Mouse (Mus musculus): ENCODE measurements at regions not wholly inside any gene's neighbourhood (a gene's known extent, or its start where the extent isn't known, plus 50 kb on each side); places are given as distances from the start of the nearest gene placed in this dataset.

DNA sequence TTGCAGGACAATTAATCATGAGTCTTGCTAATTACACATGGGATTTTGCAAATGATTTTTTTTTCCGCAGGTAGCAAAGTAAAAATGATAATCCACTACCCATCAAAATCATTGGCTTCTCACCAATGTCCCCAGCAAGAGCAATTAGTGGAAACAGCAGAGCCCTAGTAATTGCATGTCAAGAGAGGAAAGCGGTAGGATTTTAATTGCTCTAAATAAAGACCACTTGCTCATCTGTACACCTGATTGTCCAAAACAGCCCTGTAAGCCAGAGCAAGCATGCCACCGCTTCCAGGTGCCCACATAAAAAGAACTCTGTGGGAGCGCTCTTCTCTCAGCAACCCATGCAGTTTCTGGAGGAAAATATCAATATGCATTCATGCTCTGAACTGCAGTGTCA is 306.5 kb upstream of the Hnrnpa3 start:
- Histone ChIP-seq H3K4me3 (ENCODE audit: low read depth, low read length) (no peak overlapping the region), H3K27me3 (ENCODE audit: control insufficient read depth, insufficient read depth, low read length) (no peaks in the 10 kb centered on the region), H3K4me1 (ENCODE audit: control insufficient read depth, insufficient read depth, insufficient read length, low read length) (no peaks in the 10 kb centered on the region), H3K36me3 (ENCODE audit: control insufficient read depth, insufficient read depth, low read length) (no peaks in the 10 kb centered on the region), H3K27ac (ENCODE audit: insufficient read depth, low read depth, low read length) (no peak overlapping the region)
- 93% methylated on average over 4 of the region's 4 CpGs for whole genome bisulfite sequencing
- TF ChIP-seq CTCF (IDR thresholded peaks at IDR 0.05; ENCODE audit: extremely low read depth, insufficient read length, insufficient replicate concordance, low read depth, low read length) = no peak
- TF ChIP-seq POLR2A (IDR thresholded peaks at IDR 0.05; ENCODE audit: low read depth, low read length) = no peak

- H3K27me3 ChIP-seq (ENCODE audit: control insufficient read depth, insufficient read depth, low read length) = no peaks in the 10 kb centered on the region
- TF ChIP-seq CTCF (IDR thresholded peaks at IDR 0.05; ENCODE audit: extremely low read depth, insufficient read length, insufficient replicate concordance, low read depth, low read length) (no peak), POLR2A (IDR thresholded peaks at IDR 0.05; ENCODE audit: low read depth, low read length) (no peak)
- no peak overlapping the region for H3K4me3 ChIP-seq (ENCODE audit: low read depth, low read length)
- no peaks in the 10 kb centered on the region for H3K4me1 ChIP-seq (ENCODE audit: control insufficient read depth, insufficient read depth, insufficient read length, low read length)
- H3K27ac ChIP-seq (ENCODE audit: insufficient read depth, low read depth, low read length) = no peak overlapping the region
- 67% methylated on average over 8 of the region's 8 CpGs for WGBS
- no peaks in the 10 kb centered on the region for H3K36me3 ChIP-seq (ENCODE audit: control insufficient read depth, insufficient read depth, low read length)
Measured at GRCm38 (mm10) chr2:75356691-75357375, 302.2 kb upstream of the Hnrnpa3 start.

GRCm38 (mm10) chr2:75357516-75357915 is 301.5 kb upstream of the Hnrnpa3 start:
- Histone ChIP-seq H3K4me3 (ENCODE audit: low read depth, low read length) (no peak overlapping the region), H3K36me3 (ENCODE audit: control insufficient read depth, insufficient read depth, low read length) (no peaks in the 10 kb centered on the region), H3K27ac (ENCODE audit: insufficient read depth, low read depth, low read length) (no peak overlapping the region), H3K27me3 (ENCODE audit: control insufficient read depth, insufficient read depth, low read length) (no peaks in the 10 kb centered on the region), H3K4me1 (ENCODE audit: control insufficient read depth, insufficient read depth, insufficient read length, low read length) (no peaks in the 10 kb centered on the region)
- TF ChIP-seq CTCF (IDR thresholded peaks at IDR 0.05; ENCODE audit: extremely low read depth, insufficient read length, insufficient replicate concordance, low read depth, low read length) (no peak), POLR2A (IDR thresholded peaks at IDR 0.05; ENCODE audit: low read depth, low read length) (no peak)
- WGBS = 70% methylated on average over 2 of the region's 2 CpGs

DNA sequence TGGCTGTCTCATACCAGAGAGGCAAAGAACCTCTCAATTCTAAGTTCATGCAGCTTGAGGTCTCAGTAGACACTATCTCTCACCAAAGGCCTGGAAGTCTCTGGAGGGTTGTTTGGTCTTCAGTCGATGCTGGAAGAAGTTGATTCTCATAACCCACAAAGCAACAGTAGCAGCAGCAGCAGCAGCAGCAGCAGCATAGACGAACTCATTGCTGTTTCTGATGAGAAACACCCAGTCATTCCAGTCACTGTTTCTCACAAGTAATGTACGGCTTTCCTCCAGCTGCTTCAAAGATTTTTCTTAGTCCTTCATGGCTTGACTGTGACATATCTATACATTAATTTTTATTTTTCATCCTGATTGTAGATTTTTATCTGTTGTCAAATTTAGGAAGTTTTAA is 298.1 kb upstream of the Hnrnpa3 start:
- WGBS = 75% methylated on average over 3 of the region's 3 CpGs
- no peaks in the 10 kb centered on the region for H3K36me3 ChIP-seq (ENCODE audit: control insufficient read depth, insufficient read depth, low read length)
- H3K27me3 ChIP-seq (ENCODE audit: control insufficient read depth, insufficient read depth, low read length) = no peaks in the 10 kb centered on the region
- no peak overlapping the region for H3K4me3 ChIP-seq (ENCODE audit: low read depth, low read length)
- TF ChIP-seq POLR2A (IDR thresholded peaks at IDR 0.05; ENCODE audit: low read depth, low read length) = no peak
- TF ChIP-seq CTCF (IDR thresholded peaks at IDR 0.05; ENCODE audit: extremely low read depth, insufficient read length, insufficient replicate concordance, low read depth, low read length) = no peak
- no peaks in the 10 kb centered on the region for H3K4me1 ChIP-seq (ENCODE audit: control insufficient read depth, insufficient read depth, insufficient read length, low read length)
- no peak overlapping the region for H3K27ac ChIP-seq (ENCODE audit: insufficient read depth, low read depth, low read length)

- no peaks in the 10 kb centered on the region for H3K36me3 ChIP-seq (ENCODE audit: control insufficient read depth, insufficient read depth, low read length)
- H3K27ac ChIP-seq (ENCODE audit: insufficient read depth, low read depth, low read length) = no peak overlapping the region
- H3K27me3 ChIP-seq (ENCODE audit: control insufficient read depth, insufficient read depth, low read length) = no peaks in the 10 kb centered on the region
- H3K4me3 ChIP-seq (ENCODE audit: low read depth, low read length) = no peak overlapping the region
- 79% methylated on average over 5 of the region's 5 CpGs for WGBS
- no peaks in the 10 kb centered on the region for H3K4me1 ChIP-seq (ENCODE audit: control insufficient read depth, insufficient read depth, insufficient read length, low read length)
- TF ChIP-seq CTCF (IDR thresholded peaks at IDR 0.05; ENCODE audit: extremely low read depth, insufficient read length, insufficient replicate concordance, low read depth, low read length) = no peak
Measured at GRCm38 (mm10) chr2:75376666-75377065, 282.4 kb upstream of the Hnrnpa3 start.

GRCm38 (mm10) chr2:75385551-75386263 is 273.4 kb upstream of the Hnrnpa3 start:
- H3K27ac ChIP-seq (ENCODE audit: insufficient read depth, low read depth, low read length) = no peak overlapping the region
- 61% methylated on average over 7 of the region's 7 CpGs for WGBS
- no peaks in the 10 kb centered on the region for H3K27me3 ChIP-seq (ENCODE audit: control insufficient read depth, insufficient read depth, low read length)
- H3K36me3 ChIP-seq (ENCODE audit: control insufficient read depth, insufficient read depth, low read length) = no peaks in the 10 kb centered on the region
- no peaks in the 10 kb centered on the region for H3K4me1 ChIP-seq (ENCODE audit: control insufficient read depth, insufficient read depth, insufficient read length, low read length)
- TF ChIP-seq POLR2A (IDR thresholded peaks at IDR 0.05; ENCODE audit: low read depth, low read length) = no peak
- no peak for TF ChIP-seq CTCF (IDR thresholded peaks at IDR 0.05; ENCODE audit: extremely low read depth, insufficient read length, insufficient replicate concordance, low read depth, low read length)
- H3K4me3 ChIP-seq (ENCODE audit: low read depth, low read length) = no peak overlapping the region

GRCm38 (mm10) chr2:75386636-75387035 is 272.4 kb upstream of the Hnrnpa3 start:
- no peaks in the 10 kb centered on the region for H3K27me3 ChIP-seq (ENCODE audit: control insufficient read depth, insufficient read depth, low read length)
- H3K4me1 ChIP-seq (ENCODE audit: control insufficient read depth, insufficient read depth, insufficient read length, low read length) = no peaks in the 10 kb centered on the region
- TF ChIP-seq CTCF (IDR thresholded peaks at IDR 0.05; ENCODE audit: extremely low read depth, insufficient read length, insufficient replicate concordance, low read depth, low read length) (no peak), POLR2A (IDR thresholded peaks at IDR 0.05; ENCODE audit: low read depth, low read length) (no peak)
- H3K4me3 ChIP-seq (ENCODE audit: low read depth, low read length) = no peak overlapping the region
- H3K36me3 ChIP-seq (ENCODE audit: control insufficient read depth, insufficient read depth, low read length) = no peaks in the 10 kb centered on the region
- 93% methylated on average over 3 of the region's 3 CpGs for WGBS
- H3K27ac ChIP-seq (ENCODE audit: insufficient read depth, low read depth, low read length) = no peak overlapping the region

All from small intestine, adult 2 months (tissue).